Mouse (Mus musculus): ENCODE data around the gene Fam120a. TPM values are rescaled to one million over a fixed set of nuclear protein-coding genes. Genes with fewer than 3 reads are reported as not detected.
A peak's percentile ranks its signal among the peaks of the same experiment; 100 is the strongest.

Gene Fam120a
- polyA plus RNA-seq, 1 experiment from 2014 or later, result 13.3 TPM

GRCm38 (mm10) chr13:48917113-48917599 is 50.7 kb downstream of the Fam120a start:
- Histone ChIP-seq H3K9me3 (ENCODE audit: low read length) (no peaks in the 10 kb centered on the region), H3K9ac (replicated peaks) (no peak overlapping the region), H3K27ac (ENCODE audit: low read depth) (no peak overlapping the region), H3K4me1 (ENCODE audit: insufficient read depth) (peaks cover 15% of the 10 kb centered on the region; the same call in 1 of the 2 replicates), H3K4me2 (ENCODE audit: low read depth, low read length) (no peak overlapping the region), H3K4me3 (ENCODE audit: low read depth, low read length) (no peak overlapping the region), H3K27me3 (ENCODE audit: insufficient read depth, low read length) (no peaks in the 10 kb centered on the region), H3K36me3 (replicated peaks; ENCODE audit: insufficient read depth, low read length) (peaks cover 81% of the 10 kb centered on the region)
- WGBS (ENCODE audit: insufficient replicate concordance), result 78% methylated on average over 3 of the region's 3 CpGs
- ATAC-seq (no peak), DNase-seq (no peak)
- TF ChIP-seq CTCF (IDR thresholded peaks at IDR 0.05; ENCODE audit: low read depth) (no peak), EP300 (IDR thresholded peaks at IDR 0.05; ENCODE audit: low read depth) (no peak)

GRCm38 (mm10) chr13:48913680-48914079 is 54.1 kb downstream of the Fam120a start:
- no peak overlapping the region for H3K27ac ChIP-seq (ENCODE audit: low read depth)
- H3K9ac ChIP-seq (replicated peaks), result no peak overlapping the region
- TF ChIP-seq EP300 (IDR thresholded peaks at IDR 0.05; ENCODE audit: low read depth) (no peak), CTCF (IDR thresholded peaks at IDR 0.05; ENCODE audit: low read depth) (no peak)
- no peaks in the 10 kb centered on the region for H3K27me3 ChIP-seq (ENCODE audit: insufficient read depth, low read length)
- H3K36me3 ChIP-seq (replicated peaks; ENCODE audit: insufficient read depth, low read length), result peaks cover 76% of the 10 kb centered on the region
- 79% methylated on average over 1 of the region's 1 CpGs for WGBS (ENCODE audit: insufficient replicate concordance)
- no peaks in the 10 kb centered on the region for H3K9me3 ChIP-seq (ENCODE audit: low read length)
- no peak overlapping the region for H3K4me2 ChIP-seq (ENCODE audit: low read depth, low read length)
- H3K4me1 ChIP-seq (ENCODE audit: insufficient read depth), result peaks cover 5% of the 10 kb centered on the region; the same call in 1 of the 2 replicates
- no peak overlapping the region for H3K4me3 ChIP-seq (ENCODE audit: low read depth, low read length)
- ATAC-seq (no peak), DNase-seq (no peak)

DNA sequence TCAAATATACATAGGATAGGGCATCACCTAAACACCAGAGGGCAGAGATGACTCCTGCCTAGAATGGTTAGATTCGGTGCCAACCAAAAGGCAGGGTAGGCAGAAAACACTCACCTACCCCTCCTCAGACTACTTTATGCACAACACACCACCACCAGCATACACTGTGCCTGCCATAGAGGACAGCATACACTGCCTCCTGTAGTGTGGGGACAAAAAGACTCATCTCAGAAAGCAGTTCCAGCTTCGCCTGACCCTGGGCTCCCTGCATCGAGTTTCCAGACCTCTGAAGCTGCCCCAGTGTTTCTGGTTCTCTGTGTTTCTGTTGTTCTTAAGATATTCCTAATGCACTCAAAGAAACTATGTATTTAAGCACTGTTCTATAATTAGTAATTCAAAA is 54.7 kb downstream of the Fam120a start:
- Histone ChIP-seq H3K9ac (replicated peaks) (no peak overlapping the region), H3K4me2 (ENCODE audit: low read depth, low read length) (no peak overlapping the region), H3K27ac (ENCODE audit: low read depth) (no peak overlapping the region), H3K9me3 (ENCODE audit: low read length) (no peaks in the 10 kb centered on the region), H3K36me3 (replicated peaks; ENCODE audit: insufficient read depth, low read length) (peaks cover 81% of the 10 kb centered on the region), H3K27me3 (ENCODE audit: insufficient read depth, low read length) (no peaks in the 10 kb centered on the region), H3K4me3 (ENCODE audit: low read depth, low read length) (no peak overlapping the region), H3K4me1 (ENCODE audit: insufficient read depth) (peaks cover 5% of the 10 kb centered on the region; the same call in 1 of the 2 replicates)
- ATAC-seq (no peak), DNase-seq (no peak)
- TF ChIP-seq CTCF (IDR thresholded peaks at IDR 0.05; ENCODE audit: low read depth), result no peak
- no peak for TF ChIP-seq EP300 (IDR thresholded peaks at IDR 0.05; ENCODE audit: low read depth)
- WGBS (ENCODE audit: insufficient replicate concordance), result 81% methylated on average over 3 of the region's 3 CpGs

DNA sequence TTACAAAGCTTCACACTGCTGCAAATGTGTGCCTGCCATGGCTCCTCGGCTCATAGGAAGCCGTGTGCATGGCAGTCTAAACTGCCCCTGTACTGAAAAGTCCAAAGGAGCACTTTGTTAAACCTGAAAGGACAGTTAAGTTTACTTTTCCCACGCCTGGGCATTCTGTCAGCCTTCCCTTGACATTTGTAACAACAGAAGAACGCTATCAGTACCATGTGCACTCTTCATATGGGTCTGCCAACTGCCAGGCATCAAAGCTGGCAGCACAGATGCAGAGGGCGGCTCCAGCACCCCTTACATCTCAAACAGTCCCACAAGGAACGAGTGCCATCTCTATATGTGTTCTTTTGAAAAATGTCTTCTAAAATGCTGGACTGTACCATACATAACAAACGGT is 56.4 kb downstream of the Fam120a start:
- Histone ChIP-seq H3K27me3 (ENCODE audit: insufficient read depth, low read length) (no peaks in the 10 kb centered on the region), H3K4me3 (ENCODE audit: low read depth, low read length) (no peak overlapping the region), H3K27ac (ENCODE audit: low read depth) (0 out of 2 replicates have a peak overlapping the region, but pooled peaks have one; percentile 39), H3K9ac (replicated peaks) (no peak overlapping the region), H3K4me1 (ENCODE audit: insufficient read depth) (peaks cover 5% of the 10 kb centered on the region; the same call in 1 of the 2 replicates), H3K36me3 (replicated peaks; ENCODE audit: insufficient read depth, low read length) (peaks cover 71% of the 10 kb centered on the region), H3K9me3 (ENCODE audit: low read length) (no peaks in the 10 kb centered on the region), H3K4me2 (ENCODE audit: low read depth, low read length) (peak overlapping the region; percentile 29)
- ATAC-seq (peak; percentile 54), DNase-seq (no peak)
- 74% methylated on average over 7 of the region's 7 CpGs for WGBS (ENCODE audit: insufficient replicate concordance)
- TF ChIP-seq CTCF (IDR thresholded peaks at IDR 0.05; ENCODE audit: low read depth), result no peak
- no peak for TF ChIP-seq EP300 (IDR thresholded peaks at IDR 0.05; ENCODE audit: low read depth)

DNA sequence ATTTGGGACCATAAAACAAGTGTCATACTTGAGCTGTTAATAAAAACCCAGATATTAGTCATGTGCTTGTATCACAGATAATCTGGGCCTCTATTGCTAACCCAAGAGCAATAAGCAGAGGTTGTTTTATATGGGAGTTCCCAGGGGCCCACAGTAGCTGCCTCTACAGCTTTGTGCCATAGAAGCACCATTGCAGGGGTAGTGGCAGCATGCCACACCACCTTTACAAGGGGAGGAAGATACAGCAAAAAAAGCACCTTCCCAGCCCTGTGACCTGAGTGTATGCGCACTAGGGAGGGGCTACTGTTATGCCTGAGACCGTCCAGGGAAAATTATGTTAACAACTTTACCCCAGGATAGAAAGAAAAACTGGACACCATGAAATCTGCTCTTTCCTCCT is 62.4 kb downstream of the Fam120a start:
- TF ChIP-seq EP300 (IDR thresholded peaks at IDR 0.05; ENCODE audit: low read depth) (no peak), CTCF (IDR thresholded peaks at IDR 0.05; ENCODE audit: low read depth) (no peak)
- no peak overlapping the region for H3K4me3 ChIP-seq (ENCODE audit: low read depth, low read length)
- no peak for ATAC-seq

DNA sequence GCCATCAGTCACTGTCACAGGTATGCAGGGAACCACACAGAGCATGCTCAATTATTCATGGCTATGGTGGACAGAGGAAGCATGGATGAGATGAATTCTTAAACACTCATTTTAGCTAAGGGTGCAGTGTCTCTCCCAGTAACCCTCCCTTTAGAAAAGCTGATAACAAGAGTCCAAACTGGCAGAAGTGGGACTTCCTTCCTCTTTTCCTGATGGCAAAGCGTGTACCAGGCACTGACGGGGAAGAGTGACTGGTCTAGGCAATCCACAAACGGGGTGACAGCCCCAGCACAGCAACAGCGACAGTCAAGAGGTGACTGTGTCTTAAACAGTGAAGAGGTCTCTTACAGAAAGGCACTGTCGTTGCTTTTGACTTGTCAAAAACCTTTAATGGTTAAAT is 72.4 kb downstream of the Fam120a start:
- ATAC-seq, result no peak
- 59% methylated on average over 5 of the region's 5 CpGs for WGBS (ENCODE audit: insufficient replicate concordance)
- H3K27ac ChIP-seq (ENCODE audit: low read depth), result no peak overlapping the region
- no peak overlapping the region for H3K9ac ChIP-seq (replicated peaks)
- H3K4me1 ChIP-seq (ENCODE audit: insufficient read depth), result no peaks in the 10 kb centered on the region
- H3K9me3 ChIP-seq (ENCODE audit: low read length), result no peaks in the 10 kb centered on the region
- no peak for TF ChIP-seq EP300 (IDR thresholded peaks at IDR 0.05; ENCODE audit: low read depth)
- no peak overlapping the region for H3K4me3 ChIP-seq (ENCODE audit: low read depth, low read length)
- no peaks in the 10 kb centered on the region for H3K27me3 ChIP-seq (ENCODE audit: insufficient read depth, low read length)
- no peak overlapping the region for H3K4me2 ChIP-seq (ENCODE audit: low read depth, low read length)
- H3K36me3 ChIP-seq (replicated peaks; ENCODE audit: insufficient read depth, low read length), result peaks cover 63% of the 10 kb centered on the region
- no peak for DNase-seq

More for the DNA sequence above, 62.4 kb downstream of the Fam120a start:
- no peak overlapping the region for H3K27ac ChIP-seq (ENCODE audit: low read depth)
- no peak for DNase-seq
- H3K36me3 ChIP-seq (replicated peaks; ENCODE audit: insufficient read depth, low read length), result peaks cover 65% of the 10 kb centered on the region
- H3K9me3 ChIP-seq (ENCODE audit: low read length), result no peaks in the 10 kb centered on the region
- WGBS (ENCODE audit: insufficient replicate concordance), result 80% methylated on average over 2 of the region's 2 CpGs
- H3K4me2 ChIP-seq (ENCODE audit: low read depth, low read length), result no peak overlapping the region
- no peaks in the 10 kb centered on the region for H3K4me1 ChIP-seq (ENCODE audit: insufficient read depth)
- no peaks in the 10 kb centered on the region for H3K27me3 ChIP-seq (ENCODE audit: insufficient read depth, low read length)
- no peak overlapping the region for H3K9ac ChIP-seq (replicated peaks)
